Mouse (Mus musculus) brain, embryonic 14.5 days (tissue): ENCODE measurements around the gene Ptger1.

Experiments
- CTCF ChIP-seq: fragments of 200-500 bp; IDR thresholded peaks from 2 replicates; pipeline ENCODE4 v1.5.1; 2012; ENCODE audit warnings: inconsistent platforms, mild to moderate bottlenecking, moderate library complexity, borderline replicate concordance; ENCODE audit not compliant: insufficient read depth, insufficient read length; ENCODE audit errors: extremely low read depth
- POLR2A ChIP-seq: fragments of 200-500 bp; IDR thresholded peaks from 2 replicates; pipeline ENCODE4 v1.6.1; 2012; ENCODE audit warnings: mild to moderate bottlenecking, inconsistent platforms, borderline replicate concordance; ENCODE audit not compliant: poor library complexity, insufficient read depth, insufficient read length, severe bottlenecking; ENCODE audit errors: extremely low read depth

DNA sequence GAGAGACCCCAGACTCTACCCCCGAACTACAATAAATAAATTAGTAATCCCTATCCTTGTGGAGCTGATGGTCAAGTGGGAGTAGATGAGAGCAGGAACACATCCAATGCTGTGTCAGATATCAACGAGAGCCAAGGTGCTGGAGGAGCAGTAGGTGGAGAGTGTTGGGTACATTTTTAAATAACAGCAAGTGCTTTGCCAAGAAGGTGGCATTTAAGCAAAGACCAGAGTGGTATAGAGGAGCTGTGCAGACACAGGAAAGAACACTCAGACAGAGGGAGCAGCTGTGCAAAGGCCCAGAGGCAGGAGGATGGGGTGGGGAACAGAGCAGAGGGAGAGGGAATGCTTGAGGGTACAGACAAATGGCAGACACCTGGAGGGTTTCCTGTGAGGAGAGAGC lies 49.4 kb upstream of the Ptger1 start:
- no peak for TF ChIP-seq POLR2A
- no peak for TF ChIP-seq CTCF
